Mouse (Mus musculus) midbrain, embryonic 12.5 days (tissue): ENCODE measurements around the gene Cped1. TPM values are rescaled to one million over a fixed set of nuclear protein-coding genes. Genes with fewer than 3 reads are reported as not detected.

Experiments used
- ATAC-seq: fragments of 200-750 bp; cut with Nextera tagmentation; 2 replicates; pipeline ENCODE4 v1.8.0; 2017; ENCODE audit warnings: low read depth, moderate TSS enrichment, moderate library complexity; ENCODE audit not compliant: low FRiP score
- H3K27ac ChIP-seq: fragments of 300-500 bp; sonication (generic); replicated peaks from 2 replicates; pipeline ENCODE4 v1.5.1; 2016; ENCODE audit warnings: mild to moderate bottlenecking
- H3K27me3 ChIP-seq: fragments of 300-500 bp; sonication (generic); 2 replicates; pipeline ENCODE4 v1.6.1; 2016; ENCODE audit warnings: mild to moderate bottlenecking
- H3K36me3 ChIP-seq: fragments of 300-500 bp; sonication (generic); 2 replicates; pipeline ENCODE4 v1.6.1; 2016
- H3K4me1 ChIP-seq: fragments of 300-500 bp; sonication (generic); 2 replicates; pipeline ENCODE4 v1.6.1; 2016
- H3K4me2 ChIP-seq: fragments of 300-500 bp; sonication (generic); replicated peaks from 2 replicates; pipeline ENCODE4 v1.6.1; 2016; ENCODE audit warnings: mild to moderate bottlenecking, moderate library complexity
- H3K4me3 ChIP-seq: fragments of 300-500 bp; sonication (generic); 2 replicates; pipeline ENCODE4 v1.5.1; 2016; ENCODE audit warnings: mild to moderate bottlenecking
- H3K9ac ChIP-seq: fragments of 300-500 bp; sonication (generic); replicated peaks from 2 replicates; pipeline ENCODE4 v1.6.1; 2016; ENCODE audit warnings: mild to moderate bottlenecking, moderate library complexity
- H3K9me3 ChIP-seq: fragments of 300-500 bp; sonication (generic); 2 replicates; pipeline ENCODE4 v1.6.1; 2016; ENCODE audit warnings: mild to moderate bottlenecking
- WGBS: fragments of 180-500 bp; shearing (Covaris S2); methylation state at CpG from one replicate; pipeline ENCODE4 v1.1.7; 2016; 5-methylcytosine and 5-hydroxymethylcytosine counted together
- polyA plus RNA-seq: library from polyadenylated mRNA; unstranded; fragments of >200 nt; fragmentation: Nextera tagmentation; extraction: Ambion mirVana; gene quantifications from 2 replicates; pipeline ENCODE4 v1.2.1, GENCODE M21; 2016

The Cped1 gene
- polyA plus RNA-seq, 1 experiment from 2014 or later: 10.8 TPM

DNA sequence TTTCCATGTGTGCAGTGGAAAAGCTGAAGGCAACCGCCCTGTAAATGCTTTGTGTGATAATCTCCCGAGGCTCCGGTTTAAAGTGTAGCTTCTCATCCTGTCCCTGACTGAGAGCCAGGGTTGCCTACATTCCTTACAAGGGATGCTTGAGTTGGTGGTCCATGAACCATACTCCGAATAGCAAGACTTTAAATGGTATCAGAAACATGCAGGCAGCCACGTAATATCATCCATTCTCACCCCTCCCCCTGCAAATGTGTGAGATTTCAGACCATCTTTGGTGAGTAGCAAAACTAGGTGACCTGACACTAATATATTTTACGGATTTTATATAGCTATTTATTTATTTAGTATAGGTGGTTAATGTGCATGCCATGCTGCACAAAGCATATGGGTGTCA is 311.3 kb downstream of the Cped1 start:
- WGBS: 80% methylated on average over 6 of the region's 6 CpGs
- H3K4me2 ChIP-seq: no peak overlapping the region
- ATAC-seq: no peak
- H3K27ac ChIP-seq: no peak overlapping the region
- peaks cover 6% of the 10 kb centered on the region; the same call in 1 of the 2 replicates for H3K27me3 ChIP-seq
- no peaks in the 10 kb centered on the region for H3K36me3 ChIP-seq
- H3K4me3 ChIP-seq: no peak overlapping the region
- H3K4me1 ChIP-seq: no peaks in the 10 kb centered on the region
- H3K9me3 ChIP-seq: no peaks in the 10 kb centered on the region
- H3K9ac ChIP-seq: no peak overlapping the region

- 60% methylated on average over 14 of the region's 14 CpGs for WGBS
- no peaks in the 10 kb centered on the region for H3K36me3 ChIP-seq
Measured at GRCm38 (mm10) chr6:22298059-22298458, 312.3 kb downstream of the Cped1 start.

More at GRCm38 (mm10) chr6:22298059-22298458, 312.3 kb downstream of the Cped1 start:
- Histone ChIP-seq H3K9me3 (no peaks in the 10 kb centered on the region), H3K27me3 (0 out of 2 replicates have a peak, but pooled peaks cover 4% of the 10 kb centered on the region), H3K9ac (no peak overlapping the region), H3K27ac (no peak overlapping the region), H3K4me2 (no peak overlapping the region), H3K4me1 (no peaks in the 10 kb centered on the region), H3K4me3 (no peak overlapping the region)
- ATAC-seq: no peak

Other genes starting within 250 kb of the Cped1 start
- 45.2 and 46.2 TPM in 2 replicates for gene Tspan12, start 133.4 kb upstream of the Cped1 start, polyA plus RNA-seq
- 58.8 and 63.3 TPM in 2 replicates for gene Ing3, start 36.3 kb upstream of the Cped1 start, polyA plus RNA-seq